Mouse (Mus musculus) left cerebral cortex, adult 8-10 months (tissue): ENCODE data around the gene Kdm5a. TPM values are rescaled to one million over a fixed set of nuclear protein-coding genes. Genes with fewer than 3 reads are reported as not detected.
A peak's percentile ranks its signal among the peaks of the same experiment; 100 is the strongest.

ENCODE experiments used
- DNase-seq, 2 experiments: peaks; one replicate each; pipeline ENCODE4 v3.0.0; 2022; ENCODE audit warnings: low spot score in 2 of 2
- total RNA-seq, 4 experiments: library from RNA; stranded (reverse); gene quantifications; 2 replicates each; pipeline ENCODE4 v1.2.4; 2022

The Kdm5a gene
- total RNA-seq, result 10 to 100 TPM; 40.0 to 43.6 (median 42.0) TPM

- peak; percentile 91 to 95 for DNase-seq
Measured at GRCm38 (mm10) chr6:120363688-120364522, at the start of gene Kdm5a, which contains the start of gene Ccdc77. TSS of gene Kdm5a (plus strand) at chr6:120364124. TSS of gene Ccdc77 (minus strand) at chr6:120364374.

DNA sequence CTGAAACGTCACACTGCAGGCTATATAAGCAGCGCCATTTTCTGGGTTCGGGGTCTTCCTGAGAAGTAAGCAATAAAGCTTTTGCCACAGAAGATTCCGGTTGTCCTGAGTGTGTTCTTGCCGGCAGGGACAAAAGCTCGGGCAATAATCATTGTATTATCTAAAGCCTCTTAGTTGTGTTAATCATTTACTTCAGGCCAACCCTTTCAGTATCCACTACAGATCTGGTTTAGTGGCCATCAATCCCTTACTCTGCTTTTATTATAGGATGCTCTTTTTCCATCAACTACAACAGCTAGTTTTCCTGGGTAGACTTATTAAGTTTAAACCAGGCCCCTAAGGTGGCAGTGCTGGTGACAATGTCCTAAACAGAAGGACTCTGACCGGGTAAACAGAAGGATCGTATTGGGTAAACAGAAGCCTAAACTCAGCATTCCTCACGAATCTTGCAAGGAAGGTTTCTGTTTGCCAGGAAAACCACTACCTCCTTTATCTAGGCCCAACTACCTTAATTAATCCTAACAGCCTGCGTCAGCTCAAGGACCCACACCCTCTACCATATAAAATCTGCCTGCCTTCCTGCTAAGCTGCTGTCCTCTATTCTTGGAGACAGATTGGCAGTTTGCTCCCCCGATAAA, 45.5 kb upstream of the Kdm5a start:
- no peak for DNase-seq

GRCm38 (mm10) chr6:120319129-120319528, 44.8 kb upstream of the Kdm5a start:
- DNase-seq, result no peak

DNA sequence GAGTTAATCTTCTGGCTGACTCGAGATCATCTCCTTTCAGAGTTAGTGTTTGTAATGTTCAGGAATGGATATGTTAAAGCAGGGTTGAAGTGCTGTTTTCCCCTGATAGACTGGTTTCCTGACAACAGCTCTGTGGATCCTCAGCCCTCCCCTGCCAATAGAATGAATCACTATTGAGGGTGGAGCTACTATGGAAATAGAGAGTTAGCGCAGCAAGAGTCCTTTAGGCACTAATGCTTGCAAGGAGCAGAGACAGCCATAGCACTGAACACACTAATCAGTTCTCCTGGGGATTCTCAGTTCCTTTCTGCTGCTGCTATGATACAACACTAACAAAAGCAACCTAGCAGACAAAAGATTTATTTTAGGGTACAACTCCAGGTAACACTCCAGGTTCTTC, 43.6 kb upstream of the Kdm5a start:
- no peak for DNase-seq

GRCm38 (mm10) chr6:120324295-120324927, 39.5 kb upstream of the Kdm5a start:
- peak in 1 of 2 experiments; percentile 11 for DNase-seq

DNA sequence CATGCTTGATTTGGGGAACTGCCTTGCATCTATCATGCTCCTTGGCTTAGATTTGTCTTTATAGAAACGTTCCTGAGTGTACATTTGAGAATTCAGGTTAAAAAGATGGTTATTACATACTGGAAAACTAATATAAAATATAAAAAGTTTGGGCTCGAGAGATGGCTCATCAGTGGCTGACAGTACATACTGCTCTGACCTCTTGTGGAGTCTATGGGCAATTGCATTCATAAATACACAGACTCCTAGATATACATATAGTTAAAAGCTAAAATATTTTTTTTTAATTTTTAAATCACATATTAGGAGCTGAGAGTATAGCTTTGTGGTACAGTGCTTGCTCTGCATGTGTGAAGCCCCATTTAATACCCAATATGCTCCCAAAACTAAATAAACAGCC, 31.6 kb upstream of the Kdm5a start:
- no peak for DNase-seq

DNA sequence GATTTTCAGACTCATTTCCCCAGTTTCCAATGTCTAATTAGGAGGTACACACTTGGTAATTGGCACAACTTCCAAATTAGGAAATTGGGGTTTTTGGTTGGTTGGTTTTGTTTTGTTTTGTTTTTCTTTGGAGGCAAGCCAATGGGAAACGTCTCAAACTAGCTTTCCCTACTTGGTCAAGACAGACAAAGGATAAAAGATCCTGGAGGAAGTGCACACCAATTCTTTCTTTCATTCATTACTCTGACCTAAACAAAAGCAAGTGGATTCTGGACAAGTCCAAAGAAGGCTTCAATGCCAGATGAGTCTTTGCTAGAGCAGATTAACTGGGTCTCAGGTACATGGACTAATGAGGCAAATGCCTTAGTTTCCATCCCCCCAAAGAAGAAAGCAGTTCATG, 19.9 kb upstream of the Kdm5a start:
- no peak for DNase-seq

DNA sequence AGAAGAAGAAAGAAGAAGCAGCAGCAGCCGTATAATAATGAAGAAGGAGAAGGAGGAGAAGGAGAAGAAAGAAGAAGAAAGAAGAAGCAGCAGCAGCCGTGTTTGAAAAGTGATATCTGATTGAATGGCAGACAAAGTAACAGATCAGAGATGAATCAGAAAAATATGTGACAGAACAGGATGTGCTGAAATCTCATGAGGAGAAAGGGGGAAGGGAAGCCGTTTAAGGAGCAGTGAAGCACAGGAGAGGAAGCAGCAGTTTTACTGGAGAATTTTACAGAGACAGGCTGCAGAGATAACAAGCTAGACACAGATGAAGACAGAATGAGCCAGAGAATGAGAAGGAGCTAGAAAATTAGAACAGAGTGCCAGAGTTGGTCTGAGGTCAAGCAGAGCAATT, 14.9 kb upstream of the Kdm5a start:
- DNase-seq, result no peak

DNA sequence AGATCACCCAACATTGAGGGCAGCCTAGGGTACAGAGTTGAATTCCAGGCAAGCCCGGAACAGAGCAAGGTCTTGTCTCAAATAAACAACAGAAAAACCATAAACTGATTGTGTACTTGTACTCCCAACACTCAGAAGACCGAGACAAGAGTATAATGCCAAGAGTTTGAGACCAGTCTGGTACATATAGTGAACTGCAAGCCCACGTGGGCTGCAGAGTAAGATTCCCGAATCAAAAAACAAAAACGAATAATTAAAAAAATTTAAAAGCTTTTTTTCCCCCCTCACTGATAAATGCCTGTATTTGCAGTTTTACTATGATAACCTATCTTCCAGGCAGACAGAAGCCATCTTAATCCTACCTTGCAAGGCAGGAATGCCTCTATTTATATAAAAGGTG, 7.4 kb upstream of the Kdm5a start:
- DNase-seq, result no peak

DNA sequence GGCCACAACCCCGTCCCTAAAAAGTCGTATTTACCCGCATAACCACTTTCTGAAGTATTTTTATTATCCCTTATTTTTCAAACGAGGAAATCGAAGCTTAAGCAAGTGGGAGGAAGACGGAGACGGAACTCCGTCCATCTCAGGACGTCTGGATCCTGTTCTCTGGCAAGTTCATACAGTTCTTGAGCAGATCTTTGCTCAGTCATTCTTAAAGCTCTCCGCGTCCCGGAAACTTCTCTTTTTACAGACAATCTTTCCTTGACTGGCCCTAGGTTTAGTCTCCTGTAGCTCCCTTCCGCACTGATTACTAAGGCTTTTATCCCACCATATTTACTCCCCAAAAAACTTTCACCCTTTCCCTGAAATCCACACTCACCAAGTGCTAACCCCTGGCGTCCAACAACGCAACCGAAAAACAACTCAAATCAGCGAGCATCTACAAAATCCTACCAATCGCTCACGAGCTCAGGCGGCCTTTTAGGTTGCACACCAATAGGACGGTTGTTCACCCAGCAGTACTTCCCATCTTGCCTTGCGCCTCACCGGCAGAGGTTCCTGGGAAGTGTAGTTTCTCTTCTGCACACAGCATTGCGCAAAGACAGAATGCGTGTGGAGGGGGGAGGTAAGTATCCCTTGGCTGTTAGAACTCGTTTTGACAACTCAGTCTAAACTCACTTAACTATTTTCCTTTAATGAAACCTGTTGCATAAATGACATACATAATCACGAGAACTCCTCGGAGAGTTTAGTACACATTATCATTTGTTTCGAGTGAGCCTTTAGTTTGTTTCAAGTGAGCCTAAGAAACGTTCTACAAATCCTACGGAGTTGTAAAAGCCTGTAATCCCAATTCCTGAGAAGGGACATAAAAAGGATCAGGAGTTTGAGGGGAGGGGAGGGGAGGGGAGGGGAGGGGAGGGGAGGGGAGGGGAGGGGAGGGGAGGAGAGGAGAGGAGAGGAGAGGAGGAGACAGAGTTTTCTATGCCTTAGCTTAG, 6.7 kb upstream of the Kdm5a start:
- peak; percentile 62 to 83 for DNase-seq

GRCm38 (mm10) chr6:120362124-120362523, 1.8 kb upstream of the Kdm5a start:
- no peak for DNase-seq

- no peak for DNase-seq
Measured at GRCm38 (mm10) chr6:120362774-120363687, 893 bp upstream of the Kdm5a start.

DNA sequence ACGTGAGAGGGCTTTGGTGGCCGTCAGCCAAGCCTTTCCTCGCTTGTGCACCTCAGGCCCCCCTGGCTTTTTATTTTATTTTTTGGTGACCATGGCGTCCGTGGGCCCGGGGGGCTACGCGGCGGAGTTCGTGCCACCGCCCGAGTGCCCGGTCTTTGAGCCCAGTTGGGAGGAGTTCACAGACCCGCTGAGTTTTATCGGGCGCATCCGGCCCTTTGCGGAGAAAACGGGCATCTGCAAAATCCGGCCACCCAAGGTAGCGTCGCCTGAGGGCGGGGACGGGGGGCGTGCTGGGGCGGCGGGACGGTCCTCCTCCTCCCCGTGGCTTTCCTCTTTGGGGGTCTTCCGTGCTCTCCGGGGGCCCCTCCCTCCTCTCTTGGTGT, 590 bp downstream of the Kdm5a start:
- DNase-seq, result no peak

GRCm38 (mm10) chr6:120365051-120365450, 1.1 kb downstream of the Kdm5a start:
- DNase-seq, result no peak

- no peak for DNase-seq
Measured at GRCm38 (mm10) chr6:120376736-120377135, 12.8 kb downstream of the Kdm5a start.

- DNase-seq, result no peak
Measured at GRCm38 (mm10) chr6:120390054-120390453, 26.1 kb downstream of the Kdm5a start.

DNA sequence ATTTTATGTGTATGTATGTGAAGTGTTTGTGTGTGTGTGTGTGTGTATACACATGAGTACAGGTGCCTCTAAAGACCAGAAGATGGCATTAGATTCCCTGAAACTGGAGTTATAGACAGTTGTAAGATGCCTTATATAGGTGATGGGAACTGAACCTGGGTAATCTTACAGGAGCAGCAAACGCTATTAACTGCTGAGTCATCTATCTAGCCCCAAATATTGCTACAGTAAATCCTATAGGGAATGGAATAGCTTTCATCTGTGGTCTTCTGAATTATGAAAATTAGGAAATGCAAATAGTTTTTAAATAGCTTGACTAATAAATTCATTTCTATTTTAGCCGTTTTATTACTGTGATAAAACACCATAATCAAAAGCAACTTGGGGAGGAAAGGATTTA, 28.9 kb downstream of the Kdm5a start:
- DNase-seq, result no peak

DNA sequence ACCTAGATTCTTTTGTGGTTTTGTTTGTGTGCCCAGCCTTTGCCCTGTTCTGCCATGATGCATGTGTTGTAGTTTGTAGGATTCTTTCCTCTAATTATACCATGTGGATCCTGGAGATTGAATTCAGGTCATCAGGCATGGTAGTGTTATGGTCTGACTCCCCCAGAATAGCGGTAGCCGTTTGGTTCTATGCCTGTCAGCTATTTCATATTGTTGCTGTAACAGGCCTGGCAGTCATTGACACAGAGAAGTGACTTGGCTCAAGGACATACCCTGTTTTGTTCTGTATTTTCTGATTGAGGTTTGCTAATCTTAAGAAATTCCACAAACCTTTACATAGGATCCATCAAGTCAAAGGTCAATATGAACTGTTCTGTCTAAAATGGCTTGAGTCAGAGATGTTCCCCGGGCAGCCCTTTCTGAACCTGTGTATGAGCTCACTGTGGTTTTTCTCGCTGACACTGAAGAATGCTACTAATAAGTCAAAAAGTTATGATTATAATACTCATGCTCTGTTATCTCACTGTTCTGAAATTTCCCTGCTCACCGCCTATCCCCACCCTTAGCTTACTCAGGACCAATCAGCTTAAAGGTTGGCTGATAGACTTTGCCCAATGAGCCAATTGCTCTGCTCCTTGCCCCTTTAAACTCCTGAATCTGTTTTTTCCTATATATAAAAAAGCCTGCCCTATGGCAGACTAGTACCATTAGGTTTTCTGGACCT, 31.9 kb downstream of the Kdm5a start:
- no peak for DNase-seq

DNA sequence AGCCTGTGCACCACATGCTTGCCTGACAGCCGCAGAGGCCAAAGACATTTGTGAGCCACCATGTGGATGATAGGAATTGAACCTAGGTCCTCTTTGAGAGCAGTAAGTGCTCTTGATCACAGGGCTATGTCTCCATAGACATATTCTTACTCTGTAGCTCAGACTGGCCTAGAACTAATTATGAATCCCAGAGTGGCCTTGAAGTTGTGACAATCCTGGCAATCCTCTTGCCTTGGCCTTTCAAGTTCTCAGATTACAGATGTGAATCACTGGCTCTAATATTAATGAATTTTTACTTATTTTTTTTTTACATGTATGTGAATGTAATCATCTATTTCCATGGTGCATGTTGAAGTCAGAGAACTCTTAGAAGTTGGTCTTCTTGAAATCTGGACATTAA, 40.0 kb downstream of the Kdm5a start:
- DNase-seq, result no peak
